Mouse (Mus musculus) E14TG2a.4 (cell line): ENCODE measurements around the gene Spem2.

Experiments used
- CTCF ChIP-seq: conservative IDR thresholded peaks from 2 replicates; pipeline ENCODE4 v1.5.1; 2014; ENCODE audit warnings: low read length
- NANOG ChIP-seq: IDR thresholded peaks from 2 replicates; pipeline ENCODE4 v1.6.1; 2014; ENCODE audit warnings: borderline replicate concordance, low read length, mixed read lengths

DNA sequence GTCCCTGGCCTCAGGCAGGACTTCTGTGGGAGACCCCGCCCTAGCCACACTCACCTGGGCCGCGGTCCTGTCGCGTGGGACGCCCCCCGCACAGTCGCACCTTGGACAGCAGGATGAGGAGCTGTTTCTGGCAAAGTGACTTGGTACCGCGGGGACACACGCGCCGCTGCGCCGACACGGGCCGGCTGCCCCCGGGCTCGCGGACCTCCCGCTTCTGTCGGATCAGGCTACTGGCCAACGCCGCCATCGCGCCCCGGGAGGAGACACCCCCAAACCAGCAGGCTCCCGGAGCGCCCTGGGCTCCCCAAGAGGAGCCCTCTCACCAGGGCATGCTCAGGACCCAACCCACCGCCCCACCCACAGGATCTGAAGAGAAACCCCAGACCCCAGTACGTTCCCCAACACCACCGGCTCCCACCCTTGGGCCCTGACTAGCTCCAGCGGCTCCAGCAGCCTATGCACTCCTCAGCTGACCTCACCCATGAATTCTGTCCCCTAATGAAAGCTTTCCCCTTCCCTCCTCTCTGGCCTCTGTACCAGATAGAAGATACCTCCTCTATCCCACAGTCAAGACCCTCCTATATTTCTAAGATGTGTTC lies 16.8 kb downstream of the Spem2 start, which contains the start of gene Fgf11:
- TF ChIP-seq CTCF (no peak), NANOG (no peak)
